Mouse (Mus musculus) kidney, postnatal 10 days (tissue): ENCODE results near the gene Ccdc106.
"Not testable (repeated sequence)": the region's sequence is repeated elsewhere in the genome, so short reads cannot be mapped to it uniquely, and the experiment has no call there.

Experiments
- DNase-seq: peaks from one replicate; pipeline ENCODE4 v3.0.0; 2021; ENCODE audit warnings: mixed read lengths

Ccdc106 gene

GRCm38 (mm10) chr7:5052931-5053343, 32.6 kb downstream of the Ccdc106 start:
- DNase-seq, result no peak

- DNase-seq, result no peak
These were observed 33.3 kb downstream of the Ccdc106 start for GRCm38 (mm10) chr7:5053456-5054179.

GRCm38 (mm10) chr7:5056651-5057263, 36.4 kb downstream of the Ccdc106 start:
- DNase-seq, result peak; percentile 47

- DNase-seq, result no peak
These were observed 37.0 kb downstream of the Ccdc106 start for GRCm38 (mm10) chr7:5057381-5057780.

- DNase-seq, result peak; percentile 33
These were observed 37.5 kb downstream of the Ccdc106 start for GRCm38 (mm10) chr7:5057804-5058203.

- DNase-seq, result no peak
These were observed 38.3 kb downstream of the Ccdc106 start for GRCm38 (mm10) chr7:5058631-5059030.

- DNase-seq, result no peak
These were observed 39.1 kb downstream of the Ccdc106 start for GRCm38 (mm10) chr7:5059421-5059820.

GRCm38 (mm10) chr7:5060239-5060731, 39.9 kb downstream of the Ccdc106 start:
- peak; percentile 90 for DNase-seq

- DNase-seq, result peak; percentile 99
These were observed 40.8 kb downstream of the Ccdc106 start for GRCm38 (mm10) chr7:5060944-5061773.

- peak; percentile 98 for DNase-seq
These were observed 41.5 kb downstream of the Ccdc106 start, which contains the start of gene U2af2 for GRCm38 (mm10) chr7:5061774-5062359. U2af2 (plus strand) TSS chr7:5062143.

GRCm38 (mm10) chr7:5062360-5063001, 42.1 kb downstream of the Ccdc106 start:
- DNase-seq, result peak; percentile 83

- no peak for DNase-seq
These were observed 44.5 kb downstream of the Ccdc106 start for GRCm38 (mm10) chr7:5064886-5065285.

- DNase-seq, result no peak
These were observed 53.2 kb downstream of the Ccdc106 start for GRCm38 (mm10) chr7:5073586-5073985.

- DNase-seq, result no peak
These were observed 54.6 kb downstream of the Ccdc106 start for GRCm38 (mm10) chr7:5074984-5075383.

GRCm38 (mm10) chr7:5076931-5077330, 56.6 kb downstream of the Ccdc106 start:
- DNase-seq, result no peak

GRCm38 (mm10) chr7:5079365-5080009, 59.1 kb downstream of the Ccdc106 start:
- DNase-seq, result not testable (repeated sequence)

GRCm38 (mm10) chr7:5080010-5080751, 59.8 kb downstream of the Ccdc106 start, which contains the start of gene Epn1:
Epn1 (plus strand) TSS chr7:5080235.
- DNase-seq, result peak; percentile 99

- no peak for DNase-seq
These were observed 60.5 kb downstream of the Ccdc106 start for GRCm38 (mm10) chr7:5080815-5081214.

GRCm38 (mm10) chr7:5081241-5081640, 60.9 kb downstream of the Ccdc106 start:
- DNase-seq, result no peak

GRCm38 (mm10) chr7:5081939-5082338, 61.6 kb downstream of the Ccdc106 start:
- DNase-seq, result no peak
